Comparison of ENCODE assay signal across 14 mouse cellular contexts in the genomic region with DNA sequence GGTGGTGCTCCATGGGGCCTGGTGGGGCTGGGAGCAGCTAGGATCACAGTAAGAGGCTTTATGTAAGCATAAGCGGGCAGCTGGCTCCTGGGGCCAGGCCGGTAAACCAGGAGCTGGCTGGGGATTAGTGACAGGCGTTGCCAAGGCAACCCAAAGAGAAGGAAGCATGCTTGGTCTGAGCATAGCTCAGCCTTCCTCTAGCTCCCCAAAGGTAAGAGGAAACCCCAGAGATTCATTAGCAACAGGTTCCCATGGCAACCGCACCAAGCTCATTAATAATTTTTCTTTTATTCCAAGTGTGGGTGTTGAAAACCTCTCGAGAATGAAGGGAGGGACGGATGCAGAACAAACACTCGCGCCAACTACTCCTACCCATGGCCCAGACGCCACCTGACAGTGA. TPM values are rescaled to one million over a fixed set of nuclear protein-coding genes. Genes with fewer than 3 reads are reported as not detected.
DNase-seq lines count a peak whose midpoint lies in the region; ATAC-seq and TF ChIP-seq lines count a peak whose summit lies in the region.
"Had no signal": no experiment of that assay in that cellular context is flagged by ENCODE, and none has a peak within 500 bp of the region (broad histone marks: within the 10 kb centered on the region; RNA-seq: fewer than 3 reads in every experiment).

No protein-coding gene starts in this region.

- H3K9me3 ChIP-seq in forebrain, postnatal 0 days (ENCODE audit: low read length): no peaks in the 10 kb centered on the region
- H3K9me3 ChIP-seq in midbrain, embryonic 10.5 days (replicated peaks): no peaks in the 10 kb centered on the region
- H3K9me3 ChIP-seq: liver, embryonic 13.5 days had no signal

- H3K4me3 ChIP-seq in forebrain, postnatal 0 days (ENCODE audit: low read depth, low read length): no peak overlapping the region
- H3K4me3 ChIP-seq in midbrain, embryonic 10.5 days: peak overlapping the region; percentile 33; the same call in 1 of the 2 replicates
- H3K4me3 ChIP-seq: liver, embryonic 13.5 days had no signal

- H3K27ac ChIP-seq in forebrain, postnatal 0 days (ENCODE audit: low read depth, low read length): peak overlapping the region; percentile 41
- peak overlapping the region; percentile 84 for H3K27ac ChIP-seq in midbrain, embryonic 10.5 days (replicated peaks)
- H3K27ac ChIP-seq: liver, embryonic 13.5 days had no signal

- 0 out of 2 replicates have a peak overlapping the region, but pooled peaks have one; percentile 2 for H3K9ac ChIP-seq in forebrain, postnatal 0 days
- H3K9ac ChIP-seq: liver, embryonic 13.5 days had no signal

- no peak overlapping the region for H3K4me2 ChIP-seq in forebrain, postnatal 0 days (ENCODE audit: low read depth)
- H3K4me2 ChIP-seq: liver, embryonic 13.5 days had no signal

- ATAC-seq in forebrain, postnatal 0 days: peak; percentile 76

- intact Hi-C loops in gastrocnemius, postnatal 14 days (cut with DNase I; ENCODE audit: low total_unique reads): no loop called here

- peaks cover 20% of the 10 kb centered on the region for H3K4me1 ChIP-seq in forebrain, postnatal 0 days (ENCODE audit: insufficient read depth)
- peaks cover 80% of the 10 kb centered on the region for H3K4me1 ChIP-seq in midbrain, embryonic 10.5 days

- TF ChIP-seq CTCF in brain, embryonic 14.5 days (IDR thresholded peaks at IDR 0.05; ENCODE audit: borderline replicate concordance, extremely low read depth, insufficient read depth, insufficient read length): no peak
- no peak for TF ChIP-seq CTCF in forebrain, postnatal 0 days (IDR thresholded peaks at IDR 0.05; ENCODE audit: low read depth)

- TF ChIP-seq POLR2A in brain, embryonic 14.5 days (IDR thresholded peaks at IDR 0.05; ENCODE audit: borderline replicate concordance, extremely low read depth, insufficient read depth, insufficient read length, poor library complexity, severe bottlenecking): no peak

- WGBS in forebrain, postnatal 0 days: 7% methylated on average over 9 of the region's 9 CpGs
- 22% methylated on average over 9 of the region's 9 CpGs for WGBS in midbrain, embryonic 10.5 days

- peak; percentile 34 for DNase-seq in R1 (ENCODE audit: low read depth, low spot score)
- peak; percentile 87 for DNase-seq in brain, embryonic 14.5 days (ENCODE audit: low read depth)
- DNase-seq in forebrain, postnatal 0 days: peak; percentile 63
- DNase-seq in midbrain, embryonic 10.5 days (ENCODE audit: low spot score): peak; percentile 84
- no peak for DNase-seq in gastrocnemius, postnatal 14 days
- no peak for DNase-seq in urinary bladder, postnatal 25 days (ENCODE audit: low spot score)
- DNase-seq in thymus, postnatal 0 days (ENCODE audit: low spot score): no peak
- DNase-seq: adrenal gland, postnatal 10 days; gastrocnemius, postnatal 25 days; heart, postnatal 4 days; kidney, postnatal 4 days; liver, embryonic 13.5 days had no signal

- no peaks in the 10 kb centered on the region for H3K27me3 ChIP-seq in forebrain, postnatal 0 days (ENCODE audit: insufficient read depth, low read length)
- peaks cover 12% of the 10 kb centered on the region for H3K27me3 ChIP-seq in midbrain, embryonic 10.5 days (ENCODE audit: low read depth, poor library complexity, severe bottlenecking)
- H3K27me3 ChIP-seq: liver, embryonic 13.5 days had no signal

- H3K36me3 ChIP-seq in forebrain, postnatal 0 days (ENCODE audit: insufficient read depth): peaks cover 17% of the 10 kb centered on the region; the same call in 1 of the 2 replicates
- H3K36me3 ChIP-seq in midbrain, embryonic 10.5 days: peaks cover 3% of the 10 kb centered on the region; the same call in 1 of the 2 replicates
- H3K36me3 ChIP-seq: liver, embryonic 13.5 days had no signal

RNA-seq across cellular contexts. Expression of gene Cacna1h, which starts 14.7 kb away (rescaled TPM):
- polyA plus RNA-seq in brain, embryonic 14.5 days (2012; rRNA removed): 90.4 and 118 TPM in 2 replicates
- total RNA-seq in forebrain, postnatal 0 days (2014; rRNA removed): 101 and 149 TPM in 2 replicates
- 6.2 and 8.1 TPM in 2 replicates for polyA plus RNA-seq in forebrain, postnatal 0 days (2015; fragmentation: Nextera tagmentation; extraction: Ambion mirVana)
- 2.1 and 3.6 TPM in 2 replicates for polyA plus RNA-seq in midbrain, embryonic 10.5 days (2016; fragmentation: Nextera tagmentation; extraction: Ambion mirVana)
- 1 to 10 TPM; 3.2 to 3.4 TPM for total RNA-seq in gastrocnemius, postnatal 14 days (2021)
- 0.17 and 0.18 TPM in 2 replicates for polyA plus RNA-seq in thymus, postnatal 0 days (2015; fragmentation: Nextera tagmentation; extraction: Ambion mirVana)

RNA-seq across cellular contexts. Expression of gene Tekt4, which starts 35.5 kb away (rescaled TPM):
- polyA plus RNA-seq in brain, embryonic 14.5 days (2012; rRNA removed): 1.1 and 1.4 TPM in 2 replicates
- total RNA-seq in forebrain, postnatal 0 days (2014; rRNA removed): 3.3 and 4.8 TPM in 2 replicates
- 2.5 and 2.9 TPM in 2 replicates for polyA plus RNA-seq in forebrain, postnatal 0 days (2015; fragmentation: Nextera tagmentation; extraction: Ambion mirVana)
- polyA plus RNA-seq in midbrain, embryonic 10.5 days (2016; fragmentation: Nextera tagmentation; extraction: Ambion mirVana): 0.17 and 0.38 TPM in 2 replicates
- not detected for total RNA-seq in gastrocnemius, postnatal 14 days (2021)
- polyA plus RNA-seq in thymus, postnatal 0 days (2015; fragmentation: Nextera tagmentation; extraction: Ambion mirVana): 0.20 and 0.53 TPM in 2 replicates
- total RNA-seq: adrenal gland, postnatal 10 days; common myeloid progenitor, adult 5-6 weeks; ES-E14; gastrocnemius, postnatal 25 days had no signal
- polyA plus RNA-seq: liver, embryonic 13.5 days had no signal

RNA-seq across cellular contexts. Expression of gene Tpsg1, which starts 49.9 kb away (rescaled TPM):
- polyA plus RNA-seq in brain, embryonic 14.5 days (2012; rRNA removed): 0.45 and 0.72 TPM in 2 replicates
- not detected in 2 replicates for total RNA-seq in forebrain, postnatal 0 days (2014; rRNA removed)
- polyA plus RNA-seq in forebrain, postnatal 0 days (2015; fragmentation: Nextera tagmentation; extraction: Ambion mirVana): 0.92 and 1.2 TPM in 2 replicates
- not detected in 2 replicates for polyA plus RNA-seq in midbrain, embryonic 10.5 days (2016; fragmentation: Nextera tagmentation; extraction: Ambion mirVana)
- total RNA-seq in gastrocnemius, postnatal 14 days (2021): not detected
- polyA plus RNA-seq in thymus, postnatal 0 days (2015; fragmentation: Nextera tagmentation; extraction: Ambion mirVana): 0.36 and 0.52 TPM in 2 replicates
- total RNA-seq: adrenal gland, postnatal 10 days; common myeloid progenitor, adult 5-6 weeks; ES-E14; gastrocnemius, postnatal 25 days had no signal

RNA-seq across cellular contexts. Expression of gene Tpsb2, which starts 52.8 kb away (rescaled TPM):
- 0.62 and 2.5 TPM in 2 replicates for polyA plus RNA-seq in brain, embryonic 14.5 days (2012; rRNA removed)
- total RNA-seq in forebrain, postnatal 0 days (2014; rRNA removed): 0.33 and 1.4 TPM in 2 replicates
- polyA plus RNA-seq in forebrain, postnatal 0 days (2015; fragmentation: Nextera tagmentation; extraction: Ambion mirVana): 3.8 and 4.2 TPM in 2 replicates
- not detected in 2 replicates for polyA plus RNA-seq in midbrain, embryonic 10.5 days (2016; fragmentation: Nextera tagmentation; extraction: Ambion mirVana)
- total RNA-seq in gastrocnemius, postnatal 14 days (2021): 10 to 100 TPM in 1 of 2 experiments, 1 to 10 TPM in 1; 9.4 to 12.6 TPM
- 8.0 and 9.1 TPM in 2 replicates for polyA plus RNA-seq in thymus, postnatal 0 days (2015; fragmentation: Nextera tagmentation; extraction: Ambion mirVana)
- total RNA-seq: common myeloid progenitor, adult 5-6 weeks; ES-E14 had no signal

Comparison
In these comparisons a context has a peak if more than half of its experiments do, and no peak if none do; other contexts are left out.
1. DNase-seq: peak in R1 (single experiment), brain, embryonic 14.5 days (single experiment), forebrain, postnatal 0 days (single experiment) and midbrain, embryonic 10.5 days (single experiment); none in gastrocnemius, postnatal 14 days (single experiment), urinary bladder, postnatal 25 days (single experiment) and thymus, postnatal 0 days (single experiment).